Mouse (Mus musculus): ENCODE measurements around the gene Olfr170. TPM values are rescaled to one million over a fixed set of nuclear protein-coding genes. Genes with fewer than 3 reads are reported as not detected.
"Not testable (repeated sequence)": the region's sequence is repeated elsewhere in the genome, so short reads cannot be mapped to it uniquely, and the experiment has no call there.

Olfr170 gene
- polyA plus RNA-seq (2014; fragmentation: Nextera tagmentation; extraction: Ambion mirVana): not detected in 2 replicates

DNA sequence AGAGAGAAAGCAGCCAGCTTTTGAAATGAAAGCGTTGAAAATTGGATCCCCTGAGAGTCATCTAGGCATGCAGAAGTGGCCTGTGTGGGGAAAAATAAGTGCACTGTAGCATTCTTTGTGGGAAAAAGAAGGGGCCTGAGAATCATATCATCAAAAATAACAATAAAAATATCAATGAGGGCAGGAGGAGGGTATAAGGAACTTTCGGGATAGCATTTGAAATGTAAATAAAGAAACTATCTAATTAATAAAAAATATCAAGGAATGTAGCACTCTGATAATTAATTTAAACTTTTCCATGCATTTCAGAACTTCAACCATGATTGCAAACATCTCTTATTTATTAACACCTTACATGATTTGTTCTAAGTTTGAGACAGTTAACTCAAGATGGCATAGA is at the start of gene Olfr170:
Olfr170 (minus strand) TSS at position 101 of the 400 bp plus-strand sequence.
- not testable (repeated sequence) for H3K9ac ChIP-seq (ENCODE audit: low read length); H3K36me3 ChIP-seq (ENCODE audit: control insufficient read depth, insufficient read depth, low read length); H3K4me2 ChIP-seq (ENCODE audit: low read depth); H3K4me3 ChIP-seq (ENCODE audit: low read depth, low read length); H3K9me3 ChIP-seq (ENCODE audit: control insufficient read depth, low read length); H3K4me1 ChIP-seq (ENCODE audit: control insufficient read depth, insufficient read depth, low read length); DNase-seq (ENCODE audit: low spot score); ATAC-seq (ENCODE audit: insufficient read depth, low FRiP score, low TSS enrichment); H3K27ac ChIP-seq (ENCODE audit: low read depth, low read length); H3K27me3 ChIP-seq (ENCODE audit: control insufficient read depth, insufficient read depth, low read length)
- WGBS: 94% methylated on average over 2 of the region's 2 CpGs

DNA sequence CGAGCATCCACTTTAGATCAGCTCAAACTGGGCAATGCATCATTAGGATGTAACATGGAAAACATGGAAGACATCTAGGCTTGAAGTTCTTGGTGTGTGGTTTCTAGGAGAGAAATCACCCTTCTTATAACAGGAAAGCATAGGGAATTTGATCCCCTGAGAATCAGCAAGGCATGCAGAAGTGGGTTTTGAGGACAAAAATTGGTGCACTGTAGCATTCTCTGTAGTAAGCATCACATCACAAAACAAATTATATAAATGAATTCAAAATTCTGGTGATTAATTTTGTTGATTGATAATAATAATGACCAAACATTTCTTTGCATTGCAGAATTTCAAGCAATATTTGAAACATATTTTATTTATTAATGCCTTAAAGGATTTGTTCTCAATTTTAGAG is 18.1 kb upstream of the Olfr170 start, which contains the start of gene Olfr171:
Olfr171 (minus strand) TSS at position 101 of the 400 bp plus-strand sequence.
- DNase-seq (ENCODE audit: low spot score) (no peak), ATAC-seq (ENCODE audit: insufficient read depth, low FRiP score, low TSS enrichment) (no peak)
- Histone ChIP-seq H3K9me3 (ENCODE audit: control insufficient read depth, low read length) (no peaks in the 10 kb centered on the region), H3K4me1 (ENCODE audit: control insufficient read depth, insufficient read depth, low read length) (no peaks in the 10 kb centered on the region), H3K27me3 (ENCODE audit: control insufficient read depth, insufficient read depth, low read length) (no peaks in the 10 kb centered on the region), H3K4me3 (ENCODE audit: low read depth, low read length) (no peak within 1 kb of the TSS), H3K4me2 (ENCODE audit: low read depth) (no peak within 1 kb of the TSS), H3K27ac (ENCODE audit: low read depth, low read length) (no peak within 1 kb of the TSS), H3K36me3 (ENCODE audit: control insufficient read depth, insufficient read depth, low read length) (no peaks in the 10 kb centered on the region), H3K9ac (ENCODE audit: low read length) (no peak within 1 kb of the TSS)
- WGBS: 86% methylated on average over 1 of the region's 1 CpGs

- Histone ChIP-seq H3K27ac (ENCODE audit: low read depth, low read length) (no peak overlapping the region), H3K4me3 (ENCODE audit: low read depth, low read length) (no peak overlapping the region), H3K36me3 (ENCODE audit: control insufficient read depth, insufficient read depth, low read length) (no peaks in the 10 kb centered on the region), H3K27me3 (ENCODE audit: control insufficient read depth, insufficient read depth, low read length) (no peaks in the 10 kb centered on the region), H3K9me3 (ENCODE audit: control insufficient read depth, low read length) (no peaks in the 10 kb centered on the region), H3K4me2 (ENCODE audit: low read depth) (no peak overlapping the region), H3K9ac (ENCODE audit: low read length) (no peak overlapping the region), H3K4me1 (ENCODE audit: control insufficient read depth, insufficient read depth, low read length) (no peaks in the 10 kb centered on the region)
- WGBS: 75% methylated on average over 2 of the region's 2 CpGs
- DNase-seq (ENCODE audit: low spot score): no peak
- ATAC-seq (ENCODE audit: insufficient read depth, low FRiP score, low TSS enrichment): no peak
Observed at GRCm38 (mm10) chr16:19603166-19603565, 8.5 kb downstream of the Olfr170 start.

DNA sequence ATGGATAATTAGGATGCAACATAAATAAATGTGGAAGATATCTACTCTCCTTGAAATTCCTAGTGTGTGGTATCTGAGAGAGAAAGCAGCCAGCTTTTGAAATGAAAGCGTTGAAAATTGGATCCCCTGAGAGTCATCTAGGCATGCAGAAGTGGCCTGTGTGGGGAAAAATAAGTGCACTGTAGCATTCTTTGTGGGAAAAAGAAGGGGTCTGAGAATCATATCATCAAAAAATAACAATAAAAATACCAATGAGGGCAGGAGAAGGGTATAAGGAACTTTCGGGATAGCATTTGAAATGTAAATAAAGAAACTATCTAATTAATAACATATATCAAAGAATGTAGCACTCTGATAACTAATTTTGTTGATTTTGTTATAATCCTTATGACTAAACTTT is 40.0 kb downstream of the Olfr170 start, which contains the start of gene Olfr169:
Olfr169 (minus strand) TSS at position 101 of the 400 bp plus-strand sequence.
- H3K4me2 ChIP-seq (ENCODE audit: low read depth); H3K27me3 ChIP-seq (ENCODE audit: control insufficient read depth, insufficient read depth, low read length); H3K9me3 ChIP-seq (ENCODE audit: control insufficient read depth, low read length); H3K9ac ChIP-seq (ENCODE audit: low read length); H3K4me3 ChIP-seq (ENCODE audit: low read depth, low read length); H3K27ac ChIP-seq (ENCODE audit: low read depth, low read length); H3K36me3 ChIP-seq (ENCODE audit: control insufficient read depth, insufficient read depth, low read length); DNase-seq (ENCODE audit: low spot score); H3K4me1 ChIP-seq (ENCODE audit: control insufficient read depth, insufficient read depth, low read length); ATAC-seq (ENCODE audit: insufficient read depth, low FRiP score, low TSS enrichment): not testable (repeated sequence)
- 92% methylated on average over 2 of the region's 2 CpGs for WGBS

Other genes starting within 250 kb of the Olfr170 start
- not detected in 2 replicates for gene Olfr165, start 188.7 kb downstream of the Olfr170 start, polyA plus RNA-seq (2014; fragmentation: Nextera tagmentation; extraction: Ambion mirVana)
- not detected in 2 replicates for gene Olfr166, start 128.2 kb downstream of the Olfr170 start, polyA plus RNA-seq (2014; fragmentation: Nextera tagmentation; extraction: Ambion mirVana)
- not detected in 2 replicates for gene Olfr167, start 89.6 kb downstream of the Olfr170 start, polyA plus RNA-seq (2014; fragmentation: Nextera tagmentation; extraction: Ambion mirVana)
- not detected in 2 replicates for gene Olfr168, start 76.3 kb downstream of the Olfr170 start, polyA plus RNA-seq (2014; fragmentation: Nextera tagmentation; extraction: Ambion mirVana)
- not detected in 2 replicates for gene Olfr169, start 40.1 kb downstream of the Olfr170 start, polyA plus RNA-seq (2014; fragmentation: Nextera tagmentation; extraction: Ambion mirVana)
- not detected in 2 replicates for gene Olfr171, start 18.0 kb upstream of the Olfr170 start, polyA plus RNA-seq (2014; fragmentation: Nextera tagmentation; extraction: Ambion mirVana)
- gene Lamp3, start 94.5 kb upstream of the Olfr170 start, polyA plus RNA-seq (2014; fragmentation: Nextera tagmentation; extraction: Ambion mirVana): not detected in 2 replicates
- 51.6 and 52.2 TPM in 2 replicates for gene B3gnt5, start 148.3 kb upstream of the Olfr170 start, polyA plus RNA-seq (2014; fragmentation: Nextera tagmentation; extraction: Ambion mirVana)